Mouse (Mus musculus) left cerebral cortex, adult 9 months (tissue): Measurements from ENCODE around the gene Kcna4.
A peak's percentile ranks its signal among the peaks of the same experiment; 100 is the strongest.

ENCODE experiments used
- DNase-seq, 2 experiments: peaks; one replicate each; pipeline ENCODE4 v3.0.0; 2022; ENCODE audit warnings: low spot score in 2 of 2

The Kcna4 gene

DNA sequence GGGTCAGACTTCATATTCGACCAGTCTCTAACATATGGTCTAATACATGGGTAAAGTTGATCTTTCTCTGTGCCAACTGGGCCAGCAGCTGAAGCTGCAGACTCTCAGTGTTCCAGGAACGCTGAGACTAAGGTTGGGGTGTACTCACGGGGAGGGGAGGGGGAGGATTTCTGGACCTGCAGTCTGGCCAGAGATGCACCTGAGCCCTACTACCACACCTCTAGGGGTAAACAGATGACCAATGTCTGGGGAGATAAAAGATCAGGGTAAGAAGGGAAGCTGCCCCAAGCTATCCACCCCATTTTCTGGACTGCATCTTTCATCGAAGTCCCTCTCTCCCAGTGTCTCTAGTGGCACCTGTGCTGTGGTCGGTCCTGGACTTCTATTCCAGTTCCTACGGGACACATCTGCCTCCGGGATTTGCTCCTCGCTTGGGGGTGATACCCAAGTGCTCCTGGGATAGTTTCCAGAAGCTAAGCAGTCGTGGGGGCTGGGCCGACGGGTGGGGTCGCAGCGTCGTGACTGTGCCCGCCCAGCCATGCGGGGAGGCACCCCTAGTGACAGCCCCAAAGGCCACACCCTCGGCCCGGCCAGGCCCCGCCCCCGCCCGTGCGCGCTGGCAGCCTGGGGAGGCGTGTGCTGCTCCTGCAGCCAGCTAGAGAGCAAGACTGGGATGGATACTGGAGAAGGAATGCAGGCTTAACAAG, at the start of gene Kcna4:
Kcna4 (plus strand) TSS at position 650 of the 707 bp plus-strand sequence.
- DNase-seq = peak; percentile 56 to 74

DNA sequence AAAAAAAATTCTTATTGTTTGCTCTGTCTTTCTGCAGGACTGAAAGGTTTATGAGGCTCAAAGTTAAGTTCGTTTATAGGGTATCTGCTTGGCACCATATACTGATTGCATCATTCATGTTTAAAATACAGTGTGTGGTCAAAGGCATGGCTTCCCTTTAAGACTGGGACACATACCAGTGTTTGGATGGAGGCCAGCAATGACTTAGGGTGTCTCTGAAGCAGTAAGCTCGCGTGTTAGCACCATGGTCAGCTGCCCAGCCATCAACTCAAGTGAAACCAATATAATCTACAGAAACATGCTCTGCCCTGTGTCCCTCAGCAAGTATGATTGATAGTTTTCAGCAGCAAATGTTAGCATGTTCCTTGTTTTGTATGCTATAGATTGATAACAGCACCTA, 32.3 kb upstream of the Kcna4 start:
- DNase-seq = no peak

DNA sequence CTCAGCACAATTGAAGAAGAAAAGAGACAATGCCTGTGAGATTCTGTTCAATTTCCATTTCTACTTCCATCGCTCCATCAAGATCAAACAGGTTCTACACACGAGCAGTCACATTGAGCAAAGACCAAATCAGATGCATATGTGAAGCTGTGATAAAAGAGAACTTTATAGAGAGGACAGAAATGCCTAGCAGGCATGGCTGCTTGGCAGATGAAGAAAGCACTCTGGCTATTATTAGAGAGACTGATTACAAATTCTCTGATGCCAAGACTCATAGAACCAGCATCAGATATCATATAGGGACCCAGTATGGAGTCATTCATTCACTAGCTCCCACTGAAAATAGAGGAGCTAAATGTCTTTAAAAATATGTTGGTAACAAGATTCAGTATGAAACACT, 24.2 kb upstream of the Kcna4 start:
- DNase-seq = no peak

DNA sequence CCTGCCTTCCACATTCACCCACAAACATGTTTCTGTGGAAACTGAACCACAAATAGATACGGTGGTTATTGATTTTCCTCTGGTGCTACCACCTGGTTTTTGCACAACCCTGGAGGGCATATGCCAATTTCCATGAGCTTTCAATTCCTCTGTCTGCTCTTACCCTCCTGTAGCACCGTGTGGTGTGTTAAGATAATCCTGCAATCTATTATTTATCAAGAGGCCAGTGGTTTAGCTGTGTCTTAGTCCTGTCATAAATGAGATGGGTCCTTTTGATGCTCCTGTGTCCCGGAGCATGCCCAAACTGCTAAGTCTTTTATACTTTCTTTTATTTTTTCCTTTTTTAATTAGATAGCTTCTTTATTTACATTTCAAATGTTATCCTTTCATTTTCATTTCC, 20.4 kb upstream of the Kcna4 start:
- no peak for DNase-seq

DNA sequence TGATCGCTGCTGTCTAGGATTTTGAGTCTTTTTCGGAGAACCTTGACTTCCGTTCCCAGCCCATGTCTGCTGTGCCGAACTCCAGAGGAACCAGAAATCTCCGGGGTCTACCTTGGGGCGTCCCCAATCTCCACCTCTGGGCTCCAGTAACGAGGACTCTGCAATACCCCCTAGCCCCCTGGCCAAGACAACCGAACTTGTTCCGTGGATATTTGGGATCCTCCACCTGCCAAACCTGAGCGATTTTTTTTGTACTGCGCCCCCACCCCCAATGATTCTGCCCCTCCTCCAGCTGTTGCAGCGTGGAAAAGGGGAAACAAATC, 219 bp downstream of the Kcna4 start:
- no peak for DNase-seq

DNA sequence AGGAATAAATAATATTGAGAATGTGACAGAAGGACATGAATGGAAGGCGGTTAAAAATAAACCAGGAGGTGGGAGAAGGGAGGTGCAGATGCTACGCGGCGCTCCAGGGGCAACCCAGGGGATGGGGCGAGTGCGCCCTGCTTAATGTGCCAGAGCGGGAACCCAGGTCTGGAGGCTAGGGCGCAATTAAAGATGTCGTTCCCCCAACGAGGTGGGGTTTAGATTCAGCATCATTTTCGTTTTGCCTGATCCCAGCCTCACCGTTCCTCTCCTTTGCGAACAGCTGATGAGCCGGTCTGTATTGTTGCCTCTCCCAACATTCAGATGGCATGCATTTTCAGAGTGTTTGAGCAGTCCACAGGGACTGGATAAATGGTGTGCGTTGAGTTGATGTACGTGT, 703 bp downstream of the Kcna4 start:
- no peak for DNase-seq

DNA sequence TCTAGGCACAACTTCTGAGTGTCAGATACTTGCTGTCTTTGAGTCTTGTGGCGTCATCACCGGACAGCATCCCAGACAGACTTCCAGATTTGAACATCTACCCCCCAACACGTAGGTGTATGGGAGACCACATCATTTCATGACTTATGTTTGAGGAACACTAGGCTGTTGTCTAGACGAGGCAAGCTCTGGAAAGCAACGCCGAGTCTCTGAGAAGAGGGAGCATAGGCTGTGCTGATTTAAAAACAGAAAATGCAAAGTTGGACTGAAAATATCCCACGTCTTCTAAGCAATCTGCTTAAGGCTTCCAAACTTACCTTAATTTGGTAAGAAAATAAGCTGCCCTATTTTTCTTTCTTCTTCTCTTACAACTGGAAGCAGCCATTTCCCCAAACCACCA, 4.1 kb downstream of the Kcna4 start:
- no peak for DNase-seq

DNA sequence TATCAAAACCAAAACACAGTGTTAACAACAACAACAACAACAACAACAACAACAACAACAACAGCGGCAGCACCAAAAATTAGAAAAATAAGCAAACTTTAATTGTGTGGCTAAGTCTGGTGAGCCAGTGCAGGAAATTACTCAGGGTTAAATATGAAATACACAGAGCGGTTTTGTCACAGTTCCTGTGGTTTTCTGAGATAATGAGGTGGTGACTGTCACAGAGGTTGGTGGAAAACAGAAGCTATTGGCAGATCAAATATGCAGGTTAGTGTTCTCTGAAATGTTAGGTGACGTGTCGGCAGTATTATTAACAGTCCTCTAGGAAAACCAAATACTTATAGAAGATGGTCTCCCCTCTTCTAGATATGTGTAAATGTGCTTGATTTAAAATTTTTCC, 11.4 kb downstream of the Kcna4 start:
- DNase-seq = no peak

DNA sequence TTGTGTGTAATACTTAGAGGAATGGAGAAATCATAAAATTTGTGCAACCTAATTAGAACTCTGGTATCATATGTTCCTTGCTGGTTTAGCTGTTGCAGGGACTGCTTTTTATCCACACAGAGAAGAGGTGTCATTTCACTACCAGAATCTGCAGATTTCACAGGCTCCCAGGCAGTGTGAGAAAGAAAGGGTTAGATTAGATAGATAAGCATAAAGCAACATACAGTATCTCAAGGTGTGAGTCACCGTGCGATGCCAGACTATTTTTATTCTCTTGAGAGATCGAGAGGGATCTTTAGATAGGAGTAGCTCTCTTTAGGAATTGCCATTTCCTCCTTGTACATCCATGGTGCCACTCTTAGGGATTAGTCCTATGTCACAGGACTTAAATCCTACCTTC, 14.3 kb downstream of the Kcna4 start:
- DNase-seq = peak in 1 of 2 experiments; percentile 45

DNA sequence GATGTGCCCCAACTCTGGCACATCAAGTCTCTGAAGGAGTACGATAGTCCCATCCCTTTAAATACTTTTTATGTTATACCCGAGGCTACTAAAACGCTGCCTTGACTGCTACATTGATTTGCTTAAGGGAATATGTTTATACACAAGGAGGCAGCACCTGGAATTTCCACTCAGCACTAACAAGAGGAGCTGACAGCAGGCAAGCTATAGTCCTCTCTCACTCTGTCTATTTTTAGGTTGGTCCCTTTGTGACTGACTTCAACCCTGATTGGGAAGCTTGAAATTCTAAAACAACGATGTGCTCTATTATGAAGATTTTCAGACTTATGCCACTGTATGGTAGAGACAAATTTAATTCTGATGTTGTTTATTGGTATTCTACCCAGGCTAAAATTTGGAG, 15.6 kb downstream of the Kcna4 start:
- no peak for DNase-seq

DNA sequence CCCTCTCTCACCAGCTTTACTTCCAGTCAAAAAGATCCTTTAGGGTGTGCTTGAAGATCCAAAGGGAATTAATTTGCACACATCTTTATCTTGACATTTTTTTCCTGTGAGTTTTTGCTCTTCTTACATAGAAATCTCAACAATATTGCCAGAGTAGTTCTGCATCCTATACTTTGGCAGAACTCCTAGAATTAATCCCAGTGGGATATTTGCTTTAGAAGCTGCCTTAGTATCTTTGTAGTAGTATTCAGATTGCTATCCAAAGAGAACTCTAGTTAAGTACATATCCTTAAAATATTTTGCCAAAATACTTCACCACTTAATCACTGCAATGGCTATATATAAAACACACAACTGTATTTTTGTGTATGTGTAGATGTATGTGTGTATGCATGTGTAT, 28.2 kb downstream of the Kcna4 start:
- DNase-seq = no peak

DNA sequence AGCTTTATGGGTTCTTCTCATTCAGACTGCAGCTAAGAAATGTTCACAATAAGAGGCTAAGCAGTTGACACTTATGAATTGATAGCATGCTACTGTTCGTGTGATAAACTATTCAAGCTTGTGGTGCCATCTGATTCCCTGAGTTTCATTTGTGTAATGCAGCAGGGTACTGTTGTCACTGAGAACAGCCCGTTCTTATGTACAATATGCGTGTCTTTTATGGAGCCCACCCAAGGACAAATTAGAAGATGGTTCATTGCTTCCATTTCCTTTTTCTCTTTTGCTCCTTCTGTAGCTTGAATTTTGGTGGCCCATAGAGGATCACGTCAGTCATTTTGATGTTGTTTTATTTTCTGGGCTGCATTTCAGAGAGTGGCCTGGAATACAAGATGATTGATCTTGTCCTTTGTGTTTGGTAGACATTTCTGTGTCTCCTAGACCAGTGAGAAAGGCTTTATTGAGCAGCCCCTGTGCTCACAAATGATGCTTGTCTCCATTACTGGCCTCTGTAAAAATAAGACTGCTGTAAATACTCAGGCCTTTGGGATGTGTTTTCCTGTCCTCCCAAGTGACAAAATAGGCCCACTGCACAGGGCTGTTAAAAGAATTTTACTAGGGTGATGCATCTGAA, 31.3 kb downstream of the Kcna4 start:
- DNase-seq = no peak

DNA sequence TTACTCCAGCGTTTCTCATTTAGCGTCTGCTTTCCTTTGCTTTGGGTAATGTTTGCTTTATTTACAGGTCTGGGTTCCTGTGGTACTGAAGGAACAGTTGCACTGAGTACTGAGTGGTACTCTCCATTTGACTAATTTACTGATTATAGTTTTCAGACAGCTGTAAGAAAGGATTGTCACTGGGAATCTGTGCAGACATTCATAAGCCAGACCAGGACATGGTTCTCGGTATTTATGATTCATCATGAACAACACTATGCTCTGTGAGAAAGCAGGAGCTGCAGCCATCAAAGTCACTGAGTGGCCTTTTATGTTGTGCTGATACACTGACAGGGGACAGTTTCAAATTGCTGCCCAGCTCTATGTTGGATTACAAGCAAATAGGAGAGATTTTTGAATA, 33.7 kb downstream of the Kcna4 start:
- DNase-seq = no peak

DNA sequence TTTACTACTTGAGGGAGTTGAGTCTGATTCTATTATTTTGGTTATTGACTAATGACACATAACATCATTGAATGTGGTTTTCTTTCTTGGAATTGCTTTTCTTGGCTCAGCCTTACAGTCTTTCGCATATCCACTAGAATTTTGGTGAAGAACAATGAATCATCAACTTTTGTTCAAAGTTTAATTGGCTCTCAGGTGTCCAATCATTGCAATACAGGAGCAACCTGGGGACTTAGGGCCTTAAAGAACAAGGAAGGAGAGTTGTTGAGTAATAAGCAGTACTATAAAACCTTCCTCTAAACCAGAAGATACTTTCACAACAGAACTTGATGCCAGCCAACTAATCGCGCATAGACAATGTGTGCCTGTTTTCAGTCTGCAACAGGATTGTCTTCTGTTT, 36.8 kb downstream of the Kcna4 start:
- no peak for DNase-seq

DNA sequence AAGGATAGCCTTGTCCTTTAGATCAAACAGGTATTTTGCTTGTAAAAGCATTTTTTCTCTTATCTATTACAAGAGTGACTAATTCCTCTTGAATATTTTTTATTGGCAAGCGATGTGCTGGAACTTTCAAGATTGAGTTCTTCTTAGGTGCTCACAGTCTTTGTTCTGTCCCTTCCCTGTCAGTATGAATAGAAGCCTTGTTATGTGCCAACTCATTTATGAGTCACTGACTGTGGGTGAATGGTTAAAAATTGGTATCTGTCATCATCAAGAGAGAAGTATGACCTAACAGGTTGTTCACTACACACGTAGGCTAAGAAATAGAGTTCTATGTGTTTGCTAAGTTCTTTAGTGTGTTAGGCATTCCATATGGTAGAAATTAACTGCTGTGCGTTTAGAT, 50.9 kb downstream of the Kcna4 start:
- no peak for DNase-seq

DNA sequence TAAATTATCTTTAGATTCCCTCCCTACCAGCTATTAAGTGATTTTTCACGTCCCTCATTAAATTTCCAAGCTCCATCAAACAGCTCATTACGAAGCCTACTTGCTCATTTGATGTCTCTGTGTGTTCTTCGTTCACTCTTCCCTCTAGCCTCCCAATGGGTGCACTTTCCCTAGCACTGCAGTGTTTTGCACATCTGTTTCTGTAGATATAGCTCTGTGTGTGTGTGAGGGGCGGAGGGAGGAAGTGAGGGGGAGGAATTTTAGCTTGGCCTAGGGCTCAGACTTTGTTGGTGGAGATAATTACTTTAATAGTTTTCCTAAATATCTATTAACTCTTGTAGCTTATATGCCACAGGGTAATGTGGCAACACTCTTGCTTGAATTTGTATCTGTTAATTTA, 54.4 kb downstream of the Kcna4 start:
- no peak for DNase-seq

DNA sequence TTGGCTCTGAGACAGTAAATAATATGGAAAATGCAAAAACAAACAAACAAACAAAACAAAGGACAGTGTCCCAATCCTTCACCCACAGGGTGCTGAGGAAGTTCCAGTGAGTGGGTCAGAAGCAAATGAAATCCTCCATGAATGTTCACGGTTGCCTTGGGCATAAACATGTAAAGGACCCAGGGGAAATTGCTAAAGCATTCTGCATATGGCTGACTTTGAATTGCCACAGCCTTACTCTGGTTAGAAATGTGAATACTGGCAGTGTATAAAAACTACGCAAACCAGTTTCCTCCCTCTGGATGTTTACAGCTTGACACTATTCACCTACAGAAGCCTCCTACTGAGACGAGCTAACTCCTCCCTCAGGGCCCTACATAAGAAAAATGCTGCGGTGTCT, 54.9 kb downstream of the Kcna4 start:
- no peak for DNase-seq
